In genomic region chr17:56950915-56951314, GRCm38 (mm10) we compare ENCODE assay signal across 10 mouse cellular contexts. TPM values are rescaled to one million over a fixed set of nuclear protein-coding genes. Genes with fewer than 3 reads are reported as not detected.
DNase-seq lines count a peak whose midpoint lies in the region; ATAC-seq and TF ChIP-seq lines count a peak whose summit lies in the region.
"Had no signal": no experiment of that assay in that cellular context is flagged by ENCODE, and none has a peak within 500 bp of the region (broad histone marks: within the 10 kb centered on the region; RNA-seq: fewer than 3 reads in every experiment).

No protein-coding gene starts in this region.

- H3K4me3 ChIP-seq in heart, adult 2 months, result no peak overlapping the region
- H3K4me3 ChIP-seq in heart, embryonic 12.5 days, result no peak overlapping the region

- H3K4me2 ChIP-seq in heart, embryonic 12.5 days, result no peak overlapping the region

- no peaks in the 10 kb centered on the region for H3K79me2 ChIP-seq in heart, adult 2 months (replicated peaks; ENCODE audit: control insufficient read depth, insufficient read depth, low read length)

- H3K36me3 ChIP-seq in heart, adult 2 months (ENCODE audit: control insufficient read depth, insufficient read depth, low read length), result no peaks in the 10 kb centered on the region
- no peaks in the 10 kb centered on the region for H3K36me3 ChIP-seq in heart, embryonic 12.5 days

- no peaks in the 10 kb centered on the region for H3K4me1 ChIP-seq in heart, adult 2 months (ENCODE audit: control insufficient read depth, insufficient read depth, low read length)
- H3K4me1 ChIP-seq in heart, embryonic 12.5 days (replicated peaks), result no peaks in the 10 kb centered on the region

- TF ChIP-seq CTCF in heart, adult 2 months (IDR thresholded peaks at IDR 0.05), result peak; percentile 94

- no peak for ATAC-seq in heart, embryonic 12.5 days (ENCODE audit: insufficient number of reproducible peaks, low FRiP score)
- ATAC-seq in megakaryocyte progenitor cell, adult 5-6 weeks (replicated peaks; ENCODE audit: poor library complexity), result peak; percentile 98

- 15% methylated on average over 3 of the region's 3 CpGs for WGBS in heart, adult 2 months
- WGBS in heart, embryonic 12.5 days, result 14% methylated on average over 3 of the region's 3 CpGs

- DNase-seq in heart, adult 2 months, result peak; percentile 38 to 70
- DNase-seq in 3T3-L1 (ENCODE audit: low read depth, low spot score) (peak; percentile 75), NIH3T3 (ENCODE audit: low read depth) (peak; percentile 78)
- peak; percentile 65 to 78 for DNase-seq in cerebellum, postnatal 25 days
- peak; percentile 14 for DNase-seq in hindlimb bud, embryonic 11.5 days (ENCODE audit: extremely low spot score, low read depth, low spot score)
- DNase-seq in thymus, postnatal 0 days (ENCODE audit: low spot score), result peak; percentile 71

- intact Hi-C loops in heart, adult 2 months (cut with DNase I), result loop anchor here (1.0 to 2.0 kb wide), 2 partner anchors 54 to 142 kb away; no protein-coding TSS in a partner anchor

- no peak overlapping the region for H3K9ac ChIP-seq in heart, adult 2 months (ENCODE audit: low read depth, low read length)
- H3K9ac ChIP-seq in heart, embryonic 12.5 days, result no peak overlapping the region

- 0 out of 2 replicates have a peak, but pooled peaks cover 4% of the 10 kb centered on the region for H3K9me3 ChIP-seq in heart, embryonic 12.5 days (replicated peaks)

- H3K27ac ChIP-seq in heart, adult 2 months, result no peak overlapping the region
- no peak overlapping the region for H3K27ac ChIP-seq in heart, embryonic 12.5 days (ENCODE audit: poor library complexity, severe bottlenecking)

- no peaks in the 10 kb centered on the region for H3K27me3 ChIP-seq in heart, adult 2 months (ENCODE audit: control insufficient read depth, insufficient read depth, low read length)
- H3K27me3 ChIP-seq in heart, embryonic 12.5 days (replicated peaks), result peaks cover 21% of the 10 kb centered on the region; the same call in 1 of the 2 replicates

- TF ChIP-seq POLR2A in heart, adult 2 months (IDR thresholded peaks at IDR 0.05; ENCODE audit: insufficient read depth, low read depth, low read length), result no peak

- TF ChIP-seq EP300 in heart, adult 2 months (IDR thresholded peaks at IDR 0.05; ENCODE audit: insufficient read depth, low read depth, low read length), result 0 out of 2 replicates have a peak, but pooled peaks have one; percentile 49

RNA-seq across cellular contexts. Expression of gene Mllt1, which starts 15.7 kb away (rescaled TPM):
- total RNA-seq in heart, adult 2 months (2021), result 10 to 100 TPM; 25.3 to 27.2 TPM
- 27.2 and 31.4 TPM in 2 replicates for polyA plus RNA-seq in heart, adult 2 months (2012; rRNA removed)
- polyA plus RNA-seq in heart, embryonic 12.5 days (2016; fragmentation: Nextera tagmentation; extraction: Ambion mirVana), result 45.3 and 50.6 TPM in 2 replicates
- 15.5 and 18.2 TPM in 2 replicates for total RNA-seq in megakaryocyte progenitor cell, adult 5-6 weeks (2015)
- 18.2 and 20.7 TPM in 2 replicates for total RNA-seq in megakaryocyte progenitor cell, adult 5-6 weeks (2017)
- polyA plus RNA-seq in thymus, postnatal 0 days (2015; fragmentation: Nextera tagmentation; extraction: Ambion mirVana), result 24.2 and 26.6 TPM in 2 replicates

RNA-seq across cellular contexts. Expression of gene Acer1, which starts 31.0 kb away (rescaled TPM):
- total RNA-seq in heart, adult 2 months (2021), result not detected
- polyA plus RNA-seq in heart, adult 2 months (2012; rRNA removed), result not detected in 2 replicates
- not detected in 2 replicates for polyA plus RNA-seq in heart, embryonic 12.5 days (2016; fragmentation: Nextera tagmentation; extraction: Ambion mirVana)
- total RNA-seq in megakaryocyte progenitor cell, adult 5-6 weeks (2015), result not detected in 2 replicates
- not detected in 2 replicates for total RNA-seq in megakaryocyte progenitor cell, adult 5-6 weeks (2017)
- not detected in 2 replicates for polyA plus RNA-seq in thymus, postnatal 0 days (2015; fragmentation: Nextera tagmentation; extraction: Ambion mirVana)
- polyA plus RNA-seq: lung, embryonic 16.5 days had no signal

RNA-seq across cellular contexts. Expression of gene Clpp, which starts 39.2 kb away (rescaled TPM):
- 10 to 100 TPM; 72.1 to 84.9 TPM for total RNA-seq in heart, adult 2 months (2021)
- polyA plus RNA-seq in heart, adult 2 months (2012; rRNA removed), result 150 and 155 TPM in 2 replicates
- 98.1 and 102 TPM in 2 replicates for polyA plus RNA-seq in heart, embryonic 12.5 days (2016; fragmentation: Nextera tagmentation; extraction: Ambion mirVana)
- 61.2 and 75.2 TPM in 2 replicates for total RNA-seq in megakaryocyte progenitor cell, adult 5-6 weeks (2015)
- 80.5 and 84.9 TPM in 2 replicates for total RNA-seq in megakaryocyte progenitor cell, adult 5-6 weeks (2017)
- 111 and 113 TPM in 2 replicates for polyA plus RNA-seq in thymus, postnatal 0 days (2015; fragmentation: Nextera tagmentation; extraction: Ambion mirVana)

RNA-seq across cellular contexts. Expression of gene Alkbh7, which starts 46.2 kb away (rescaled TPM):
- 10 to 100 TPM; 65.3 to 72.8 TPM for total RNA-seq in heart, adult 2 months (2021)
- 74.5 and 90.8 TPM in 2 replicates for polyA plus RNA-seq in heart, adult 2 months (2012; rRNA removed)
- polyA plus RNA-seq in heart, embryonic 12.5 days (2016; fragmentation: Nextera tagmentation; extraction: Ambion mirVana), result 48.5 and 52.8 TPM in 2 replicates
- total RNA-seq in megakaryocyte progenitor cell, adult 5-6 weeks (2015), result 15.1 and 16.6 TPM in 2 replicates
- 15.0 and 19.8 TPM in 2 replicates for total RNA-seq in megakaryocyte progenitor cell, adult 5-6 weeks (2017)
- polyA plus RNA-seq in thymus, postnatal 0 days (2015; fragmentation: Nextera tagmentation; extraction: Ambion mirVana), result 35.0 and 35.6 TPM in 2 replicates

RNA-seq across cellular contexts. Expression of gene Pspn, which starts 48.9 kb away (rescaled TPM):
- total RNA-seq in heart, adult 2 months (2021), result not detected
- polyA plus RNA-seq in heart, adult 2 months (2012; rRNA removed), result not detected in 2 replicates
- polyA plus RNA-seq in heart, embryonic 12.5 days (2016; fragmentation: Nextera tagmentation; extraction: Ambion mirVana), result 0.55 TPM in 1 of 2 replicates, not detected in the other
- total RNA-seq in megakaryocyte progenitor cell, adult 5-6 weeks (2015), result not detected in 2 replicates
- total RNA-seq in megakaryocyte progenitor cell, adult 5-6 weeks (2017), result not detected in 2 replicates
- polyA plus RNA-seq in thymus, postnatal 0 days (2015; fragmentation: Nextera tagmentation; extraction: Ambion mirVana), result 0.55 TPM in 1 of 2 replicates, not detected in the other
- polyA plus RNA-seq: embryonic facial prominence, embryonic 14.5 days; lung, embryonic 16.5 days had no signal

Comparison
In these comparisons a context has a peak if more than half of its experiments do, and no peak if none do; other contexts are left out.
1. DNase-seq: peak in every context shown above with its lines; median percentile 78 in NIH3T3; 75 in 3T3-L1; 72 in cerebellum, postnatal 25 days; 71 in thymus, postnatal 0 days; 54 in heart, adult 2 months; 14 in hindlimb bud, embryonic 11.5 days.